8 mouse cellular contexts compared by ENCODE assay signal in genomic region chrX:73798502-73798901, GRCm38 (mm10). TPM values are rescaled to one million over a fixed set of nuclear protein-coding genes. Genes with fewer than 3 reads are reported as not detected.
DNase-seq lines count a peak whose midpoint lies in the region; ATAC-seq lines count a peak whose summit lies in the region.

No protein-coding gene starts in this region.

- no peaks in the 10 kb centered on the region for H3K9me3 ChIP-seq in embryonic facial prominence, embryonic 10.5 days
- H3K9me3 ChIP-seq in heart, embryonic 10.5 days = no peaks in the 10 kb centered on the region
- H3K9me3 ChIP-seq in liver, embryonic 16.5 days (replicated peaks; ENCODE audit: control insufficient read depth, low read length) = no peaks in the 10 kb centered on the region
- H3K9me3 ChIP-seq in neural tube, embryonic 12.5 days = no peaks in the 10 kb centered on the region

- peak; percentile 84 for DNase-seq in CD4-positive, CD25-positive, alpha-beta regulatory T cell, adult 2 months (ENCODE audit: low read depth, low spot score)
- DNase-seq in adrenal gland, postnatal 10 days = peak; percentile 84
- peak; percentile 77 for DNase-seq in embryonic facial prominence, embryonic 10.5 days (ENCODE audit: low spot score)
- peak; percentile 78 for DNase-seq in heart, embryonic 10.5 days (ENCODE audit: low spot score)
- DNase-seq in kidney, adult 9 months = peak; percentile 74
- DNase-seq in thymus, adult 18-20 months = peak; percentile 36 to 46

- peaks cover 22% of the 10 kb centered on the region for H3K27me3 ChIP-seq in embryonic facial prominence, embryonic 10.5 days (replicated peaks; ENCODE audit: low read depth, poor library complexity, severe bottlenecking)
- peaks cover 18% of the 10 kb centered on the region; the same call in 1 of the 2 replicates for H3K27me3 ChIP-seq in heart, embryonic 10.5 days (ENCODE audit: insufficient read depth, poor library complexity, severe bottlenecking)
- no peaks in the 10 kb centered on the region; the same call in 1 of the 2 replicates for H3K27me3 ChIP-seq in liver, embryonic 16.5 days (ENCODE audit: control insufficient read depth, insufficient read depth, low read depth, low read length)
- H3K27me3 ChIP-seq in neural tube, embryonic 12.5 days (replicated peaks) = no peaks in the 10 kb centered on the region

- H3K36me3 ChIP-seq in embryonic facial prominence, embryonic 10.5 days (replicated peaks) = peaks cover 18% of the 10 kb centered on the region
- no peaks in the 10 kb centered on the region for H3K36me3 ChIP-seq in heart, embryonic 10.5 days
- no peaks in the 10 kb centered on the region for H3K36me3 ChIP-seq in liver, embryonic 16.5 days (ENCODE audit: control insufficient read depth, insufficient read depth)
- peaks cover 6% of the 10 kb centered on the region; the same call in 1 of the 2 replicates for H3K36me3 ChIP-seq in neural tube, embryonic 12.5 days

- whole genome bisulfite sequencing in embryonic facial prominence, embryonic 10.5 days = 40% methylated on average over 9 of the region's 9 CpGs
- WGBS in heart, embryonic 10.5 days = 25% methylated on average over 9 of the region's 9 CpGs
- WGBS in liver, embryonic 16.5 days (ENCODE audit: insufficient replicate concordance) = 27% methylated on average over 9 of the region's 9 CpGs
- 42% methylated on average over 9 of the region's 9 CpGs for WGBS in neural tube, embryonic 12.5 days

- H3K4me2 ChIP-seq in liver, embryonic 16.5 days (ENCODE audit: low read depth, low read length) = no peak overlapping the region
- no peak overlapping the region for H3K4me2 ChIP-seq in neural tube, embryonic 12.5 days (replicated peaks)

- H3K27ac ChIP-seq in embryonic facial prominence, embryonic 10.5 days (replicated peaks) = 0 out of 2 replicates have a peak overlapping the region, but pooled peaks have one; percentile 19
- H3K27ac ChIP-seq in heart, embryonic 10.5 days = no peak overlapping the region
- no peak overlapping the region for H3K27ac ChIP-seq in liver, embryonic 16.5 days (ENCODE audit: low read length)
- no peak overlapping the region for H3K27ac ChIP-seq in neural tube, embryonic 12.5 days

- H3K9ac ChIP-seq in liver, embryonic 16.5 days (ENCODE audit: low read depth, low read length) = no peak overlapping the region
- no peak overlapping the region for H3K9ac ChIP-seq in neural tube, embryonic 12.5 days

- no peak overlapping the region for H3K4me3 ChIP-seq in embryonic facial prominence, embryonic 10.5 days
- H3K4me3 ChIP-seq in heart, embryonic 10.5 days = no peak overlapping the region
- no peak overlapping the region for H3K4me3 ChIP-seq in liver, embryonic 16.5 days (ENCODE audit: low read depth, low read length)
- H3K4me3 ChIP-seq in neural tube, embryonic 12.5 days = no peak overlapping the region

- peak; percentile 54; the same call in 1 of the 2 replicates for ATAC-seq in liver, embryonic 16.5 days (ENCODE audit: low read depth)
- ATAC-seq in neural tube, embryonic 12.5 days (ENCODE audit: low FRiP score, low read depth) = peak; percentile 71

- no peaks in the 10 kb centered on the region for H3K4me1 ChIP-seq in embryonic facial prominence, embryonic 10.5 days
- H3K4me1 ChIP-seq in heart, embryonic 10.5 days = no peaks in the 10 kb centered on the region
- H3K4me1 ChIP-seq in liver, embryonic 16.5 days (ENCODE audit: control insufficient read depth, low read depth, low read length) = no peaks in the 10 kb centered on the region
- H3K4me1 ChIP-seq in neural tube, embryonic 12.5 days = no peaks in the 10 kb centered on the region

RNA-seq across cellular contexts. Expression of gene Ssr4, which starts 11.7 kb away (rescaled TPM):
- total RNA-seq in adrenal gland, postnatal 10 days (2021) = 100 to 1,000 TPM; 166 to 177 TPM
- 101 and 107 TPM in 2 replicates for polyA plus RNA-seq in embryonic facial prominence, embryonic 10.5 days (2016; fragmentation: Nextera tagmentation; extraction: Ambion mirVana)
- 156 and 158 TPM in 2 replicates for polyA plus RNA-seq in heart, embryonic 10.5 days (2016; fragmentation: Nextera tagmentation; extraction: Ambion mirVana)
- polyA plus RNA-seq in liver, embryonic 16.5 days (2015; fragmentation: Nextera tagmentation; extraction: Ambion mirVana) = 158 and 167 TPM in 2 replicates
- polyA plus RNA-seq in neural tube, embryonic 12.5 days (2016; fragmentation: Nextera tagmentation; extraction: Ambion mirVana) = 121 and 128 TPM in 2 replicates

RNA-seq across cellular contexts. Expression of gene Idh3g, which starts 11.8 kb away (rescaled TPM):
- 100 to 1,000 TPM; 681 to 708 TPM for total RNA-seq in adrenal gland, postnatal 10 days (2021)
- polyA plus RNA-seq in embryonic facial prominence, embryonic 10.5 days (2016; fragmentation: Nextera tagmentation; extraction: Ambion mirVana) = 175 and 176 TPM in 2 replicates
- polyA plus RNA-seq in heart, embryonic 10.5 days (2016; fragmentation: Nextera tagmentation; extraction: Ambion mirVana) = 219 and 264 TPM in 2 replicates
- 111 and 112 TPM in 2 replicates for polyA plus RNA-seq in liver, embryonic 16.5 days (2015; fragmentation: Nextera tagmentation; extraction: Ambion mirVana)
- 167 and 181 TPM in 2 replicates for polyA plus RNA-seq in neural tube, embryonic 12.5 days (2016; fragmentation: Nextera tagmentation; extraction: Ambion mirVana)

RNA-seq across cellular contexts. Expression of gene Srpk3, which starts 24.3 kb away (rescaled TPM):
- 1 to 10 TPM; 2.7 to 7.8 TPM for total RNA-seq in adrenal gland, postnatal 10 days (2021)
- polyA plus RNA-seq in embryonic facial prominence, embryonic 10.5 days (2016; fragmentation: Nextera tagmentation; extraction: Ambion mirVana) = 1.00 and 2.0 TPM in 2 replicates
- polyA plus RNA-seq in heart, embryonic 10.5 days (2016; fragmentation: Nextera tagmentation; extraction: Ambion mirVana) = 39.2 and 81.4 TPM in 2 replicates
- polyA plus RNA-seq in liver, embryonic 16.5 days (2015; fragmentation: Nextera tagmentation; extraction: Ambion mirVana) = 1.1 and 2.9 TPM in 2 replicates
- polyA plus RNA-seq in neural tube, embryonic 12.5 days (2016; fragmentation: Nextera tagmentation; extraction: Ambion mirVana) = 5.2 and 7.0 TPM in 2 replicates

RNA-seq across cellular contexts. Expression of gene Pdzd4, which starts 26.3 kb away (rescaled TPM):
- 1 to 10 TPM; 5.1 to 5.9 TPM for total RNA-seq in adrenal gland, postnatal 10 days (2021)
- 0.65 and 0.79 TPM in 2 replicates for polyA plus RNA-seq in embryonic facial prominence, embryonic 10.5 days (2016; fragmentation: Nextera tagmentation; extraction: Ambion mirVana)
- polyA plus RNA-seq in heart, embryonic 10.5 days (2016; fragmentation: Nextera tagmentation; extraction: Ambion mirVana) = 0.32 and 0.38 TPM in 2 replicates
- 0.02 and 0.08 TPM in 2 replicates for polyA plus RNA-seq in liver, embryonic 16.5 days (2015; fragmentation: Nextera tagmentation; extraction: Ambion mirVana)
- 2.7 and 3.1 TPM in 2 replicates for polyA plus RNA-seq in neural tube, embryonic 12.5 days (2016; fragmentation: Nextera tagmentation; extraction: Ambion mirVana)

RNA-seq across cellular contexts. Expression of gene Plxnb3, which starts 41.6 kb away (rescaled TPM):
- 1 to 10 TPM in 1 of 2 experiments, under 1 TPM in 1; 0.99 to 1.2 TPM for total RNA-seq in adrenal gland, postnatal 10 days (2021)
- polyA plus RNA-seq in embryonic facial prominence, embryonic 10.5 days (2016; fragmentation: Nextera tagmentation; extraction: Ambion mirVana) = 0.08 and 0.14 TPM in 2 replicates
- 0.13 and 0.46 TPM in 2 replicates for polyA plus RNA-seq in heart, embryonic 10.5 days (2016; fragmentation: Nextera tagmentation; extraction: Ambion mirVana)
- 0.23 and 0.47 TPM in 2 replicates for polyA plus RNA-seq in liver, embryonic 16.5 days (2015; fragmentation: Nextera tagmentation; extraction: Ambion mirVana)
- polyA plus RNA-seq in neural tube, embryonic 12.5 days (2016; fragmentation: Nextera tagmentation; extraction: Ambion mirVana) = 0.37 and 0.57 TPM in 2 replicates
